Mouse (Mus musculus): ENCODE data around the gene Ccdc120.

- no peak for TF ChIP-seq POLR2A (IDR thresholded peaks at IDR 0.05; ENCODE audit: extremely low read depth, insufficient read depth, low read length)
- no peak for TF ChIP-seq CTCF (IDR thresholded peaks at IDR 0.05; ENCODE audit: low read depth, low read length)
Measured at GRCm38 (mm10) chrX:7778450-7779244, 27.9 kb upstream of the Ccdc120 start.

All from liver, adult 2 months (tissue).